Mouse (Mus musculus) testis, adult 2 months (tissue): ENCODE data around the gene Angptl4.

Experiments used
- CTCF ChIP-seq: fragments of 200-500 bp; IDR thresholded peaks from 2 replicates; pipeline ENCODE4 v1.5.1; 2012; ENCODE audit warnings: low read depth, mild to moderate bottlenecking, inconsistent platforms, low read length, moderate library complexity; ENCODE audit not compliant: control insufficient read depth, insufficient read depth, insufficient replicate concordance
- POLR2A ChIP-seq: fragments of 200-500 bp; IDR thresholded peaks from 2 replicates; pipeline ENCODE4 v1.6.1; 2012; ENCODE audit warnings: low read depth, mild to moderate bottlenecking, inconsistent platforms, low read length, moderate library complexity; ENCODE audit not compliant: control insufficient read depth

GRCm38 (mm10) chr17:33812475-33812874 lies 30.8 kb upstream of the Angptl4 start:
- TF ChIP-seq POLR2A (no peak), CTCF (no peak)
